Mouse (Mus musculus) erythroblast, embryonic 14.5 days (primary cell): ENCODE data around the gene Dnm2. TPM values are rescaled to one million over a fixed set of nuclear protein-coding genes. Genes with fewer than 3 reads are reported as not detected.

Experiments used
- H3K27me3 ChIP-seq: 2 replicates; pipeline ENCODE4 v1.6.1; 2012; ENCODE audit warnings: inconsistent platforms; ENCODE audit not compliant: control insufficient read depth
- H3K36me3 ChIP-seq: 2 replicates; pipeline ENCODE4 v1.6.1; 2012; ENCODE audit warnings: mild to moderate bottlenecking, inconsistent platforms; ENCODE audit not compliant: control insufficient read depth
- H3K4me1 ChIP-seq: 2 replicates; pipeline ENCODE4 v1.6.1; 2012; ENCODE audit warnings: inconsistent platforms; ENCODE audit not compliant: control insufficient read depth
- H3K4me3 ChIP-seq: replicated peaks from 2 replicates; pipeline ENCODE3; 2012; ENCODE audit warnings: moderate library complexity, mild to moderate bottlenecking, inconsistent platforms
- H3K9me3 ChIP-seq: 2 replicates; pipeline ENCODE4 v1.6.1; 2012; ENCODE audit warnings: low read length, inconsistent platforms, mixed read lengths; ENCODE audit not compliant: control insufficient read depth
- GATA1 ChIP-seq: IDR thresholded peaks from 2 replicates; pipeline ENCODE4 v1.6.1; 2012; ENCODE audit warnings: low read length, inconsistent platforms, mixed read lengths
- TAL1 ChIP-seq: IDR thresholded peaks from 3 replicates; pipeline ENCODE4 v1.6.1; 2012; ENCODE audit warnings: low read length, inconsistent platforms, mixed read lengths
- polyA plus RNA-seq: library from polyadenylated mRNA; stranded (reverse); fragments of >175 nt; gene quantifications from 2 replicates; pipeline ENCODE4 v1.2.3, GENCODE M21; 2012

Gene Dnm2
- polyA plus RNA-seq, result 112 and 129 TPM in 2 replicates

DNA sequence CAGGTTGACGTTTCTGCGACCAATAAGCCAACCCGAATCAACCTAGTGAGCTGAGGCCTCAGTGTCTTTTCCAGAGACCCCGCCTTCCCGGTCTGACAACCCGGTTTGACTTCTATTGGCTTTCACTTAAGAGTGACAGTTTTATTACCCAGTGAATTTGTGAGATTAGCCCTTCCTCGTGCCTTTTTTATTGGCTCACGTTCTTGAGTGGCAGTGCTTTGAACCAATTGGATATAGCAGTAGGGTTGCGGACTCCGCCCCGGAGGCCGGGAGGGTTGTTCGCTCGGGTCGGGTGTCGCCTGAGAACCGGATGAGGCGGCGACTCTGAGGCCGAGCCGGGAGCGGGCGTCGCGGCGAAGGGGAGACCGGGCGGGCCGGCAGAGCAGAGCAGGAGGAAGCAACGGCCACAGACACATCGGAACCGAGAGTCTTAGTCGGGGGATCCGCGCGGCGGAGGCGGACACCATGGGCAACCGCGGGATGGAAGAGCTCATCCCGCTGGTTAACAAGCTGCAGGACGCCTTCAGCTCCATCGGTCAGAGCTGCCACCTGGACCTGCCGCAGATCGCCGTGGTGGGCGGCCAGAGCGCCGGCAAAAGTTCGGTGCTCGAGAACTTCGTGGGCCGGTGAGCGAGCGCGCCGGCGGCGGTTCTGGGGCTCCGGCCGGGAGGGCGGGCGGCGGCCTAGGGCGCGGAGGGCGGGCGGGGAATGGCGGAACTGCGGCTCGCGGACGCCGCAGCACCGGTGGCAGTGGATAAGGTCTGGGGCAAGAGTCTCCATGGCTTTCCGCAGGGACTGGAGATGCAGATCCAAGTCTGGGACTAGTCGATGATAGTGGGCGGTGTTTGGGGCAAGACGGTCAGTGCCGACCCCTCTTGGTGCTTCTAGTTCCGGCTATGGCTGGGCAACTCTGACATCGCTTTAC is at the start of gene Dnm2:
Dnm2 (plus strand) TSS at position 278 of the 925 bp plus-strand sequence.
- Histone ChIP-seq H3K27me3 (no peaks in the 10 kb centered on the region), H3K9me3 (no peaks in the 10 kb centered on the region), H3K4me3 (peak within 1 kb of the TSS; percentile 78), H3K36me3 (peaks cover 58% of the 10 kb centered on the region), H3K4me1 (peaks cover 58% of the 10 kb centered on the region)
- no peak for TF ChIP-seq TAL1
- no peak for TF ChIP-seq GATA1

DNA sequence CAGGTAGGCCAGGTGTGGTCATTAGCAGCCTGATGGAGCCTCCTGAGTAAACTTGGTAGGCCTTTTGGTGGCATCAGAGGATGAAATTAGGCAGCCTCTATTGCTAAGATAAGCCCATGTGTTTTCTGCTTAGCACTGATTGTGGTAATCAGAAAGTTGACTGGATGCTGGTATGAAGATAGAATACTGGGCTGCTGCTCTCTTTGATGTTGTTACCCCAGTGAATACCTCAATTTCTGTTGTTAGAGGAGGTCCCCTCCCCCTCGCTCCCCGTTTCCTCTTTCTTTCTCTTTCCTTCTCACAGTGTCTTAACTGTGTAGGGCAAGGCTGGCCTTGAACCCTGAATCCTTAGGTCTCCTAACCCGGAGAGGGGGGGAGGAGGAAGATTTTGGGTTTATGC is 45.5 kb upstream of the Dnm2 start:
- Histone ChIP-seq H3K4me1 (peaks cover 55% of the 10 kb centered on the region), H3K4me3 (no peak overlapping the region), H3K27me3 (no peaks in the 10 kb centered on the region), H3K36me3 (peaks cover 53% of the 10 kb centered on the region), H3K9me3 (no peaks in the 10 kb centered on the region)
- TF ChIP-seq GATA1 (no peak), TAL1 (0 out of 3 replicates have a peak, but pooled peaks have one; percentile 21)

DNA sequence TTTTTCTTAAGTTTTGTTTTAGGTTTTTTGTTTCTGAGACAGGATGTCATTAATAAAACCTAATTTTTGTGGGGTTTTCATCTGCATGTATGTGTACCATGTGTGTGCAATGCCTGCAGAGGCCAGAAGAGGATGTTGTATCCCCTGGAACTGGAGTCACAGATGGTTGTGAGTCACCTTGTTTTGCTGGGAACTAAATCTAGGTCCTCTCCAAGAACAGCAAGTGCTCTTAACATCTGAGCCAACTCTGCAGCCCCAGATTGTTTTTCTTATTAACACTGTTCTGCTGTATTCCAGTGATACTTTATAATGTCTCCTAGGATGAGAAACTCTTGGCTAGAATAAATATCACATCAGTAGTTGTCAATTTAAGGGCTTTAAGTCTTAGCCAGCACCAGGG is 43.8 kb upstream of the Dnm2 start:
- no peaks in the 10 kb centered on the region for H3K9me3 ChIP-seq
- H3K27me3 ChIP-seq, result no peaks in the 10 kb centered on the region
- H3K4me3 ChIP-seq, result no peak overlapping the region
- peaks cover 56% of the 10 kb centered on the region for H3K36me3 ChIP-seq
- no peak for TF ChIP-seq GATA1
- no peak for TF ChIP-seq TAL1
- peaks cover 62% of the 10 kb centered on the region for H3K4me1 ChIP-seq

DNA sequence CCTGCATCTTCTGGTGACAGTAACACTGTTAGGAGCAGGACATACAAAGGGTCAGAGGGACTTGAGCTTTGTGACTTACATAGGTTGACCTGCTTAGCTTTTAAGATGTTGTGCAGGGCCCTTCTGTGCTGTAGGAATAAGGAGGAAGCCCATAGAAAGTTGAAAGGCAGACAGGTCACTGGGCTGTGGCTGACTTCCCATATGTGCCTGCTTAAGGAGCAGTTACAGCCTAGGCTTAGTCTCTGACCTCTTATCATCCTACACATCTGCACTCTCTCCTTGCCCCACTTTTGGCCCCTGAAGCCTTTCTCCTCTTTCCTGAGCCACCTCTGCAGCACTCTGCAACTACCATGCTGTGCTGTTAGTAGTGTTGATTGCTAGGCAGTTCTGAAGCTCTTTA is 40.7 kb upstream of the Dnm2 start:
- Histone ChIP-seq H3K4me3 (no peak overlapping the region), H3K9me3 (no peaks in the 10 kb centered on the region), H3K27me3 (no peaks in the 10 kb centered on the region), H3K36me3 (peaks cover 57% of the 10 kb centered on the region), H3K4me1 (peaks cover 46% of the 10 kb centered on the region)
- TF ChIP-seq TAL1 (no peak), GATA1 (peak; percentile 45; the same call in 1 of the 2 replicates)

DNA sequence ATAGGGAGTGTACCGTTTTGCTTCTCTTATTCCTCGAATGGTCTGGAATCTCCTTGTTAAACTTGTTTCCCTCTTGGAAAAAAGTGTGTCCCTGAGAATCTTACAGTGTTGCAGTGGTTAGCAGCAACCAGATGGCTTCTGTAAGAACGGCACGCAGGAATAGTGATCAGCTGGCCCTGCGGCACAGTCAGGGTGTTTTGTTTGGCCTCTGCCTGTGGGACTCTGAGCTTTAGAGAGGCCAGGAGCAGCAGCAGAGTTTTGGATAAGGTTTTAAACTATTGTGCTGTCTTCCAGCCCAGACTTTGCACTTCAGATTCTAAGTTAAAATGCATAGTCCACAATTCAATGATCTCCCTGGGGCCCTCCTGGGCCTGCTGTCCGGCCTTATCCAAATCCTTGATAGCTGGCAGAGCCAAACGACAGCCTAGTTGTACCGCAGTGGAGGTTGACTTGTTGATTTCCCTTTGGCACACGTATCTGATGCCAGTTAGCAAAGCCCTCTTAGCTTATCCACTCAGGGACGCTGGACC is 32.0 kb upstream of the Dnm2 start:
- no peak for TF ChIP-seq TAL1
- TF ChIP-seq GATA1, result no peak

DNA sequence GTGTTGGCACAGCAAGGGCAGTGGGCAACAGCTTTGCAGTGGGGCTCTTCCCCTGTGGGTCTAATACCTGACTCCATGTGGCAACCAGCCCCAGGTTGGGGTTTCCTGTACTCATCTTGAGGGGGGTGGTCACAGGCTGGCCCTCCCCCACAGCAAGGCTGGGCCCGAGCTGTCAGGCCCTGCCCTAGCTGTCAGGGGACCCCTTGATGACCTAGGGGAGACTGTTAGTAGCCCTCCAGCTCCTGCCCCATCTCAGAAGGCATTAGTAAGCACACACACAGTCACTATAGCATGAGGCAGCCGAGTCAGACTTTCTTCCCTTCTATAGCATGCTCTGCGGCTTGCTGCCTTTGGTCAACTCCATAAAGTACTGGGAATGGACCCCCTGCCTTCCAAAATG is 29.0 kb upstream of the Dnm2 start:
- TF ChIP-seq TAL1 (no peak), GATA1 (no peak)
- Histone ChIP-seq H3K27me3 (no peaks in the 10 kb centered on the region), H3K4me1 (no peaks in the 10 kb centered on the region), H3K4me3 (no peak overlapping the region), H3K9me3 (no peaks in the 10 kb centered on the region), H3K36me3 (peaks cover 95% of the 10 kb centered on the region)

More for the DNA sequence above, 32.0 kb upstream of the Dnm2 start:
- peaks cover 93% of the 10 kb centered on the region for H3K36me3 ChIP-seq
- H3K27me3 ChIP-seq, result no peaks in the 10 kb centered on the region
- no peaks in the 10 kb centered on the region for H3K9me3 ChIP-seq
- H3K4me1 ChIP-seq, result no peaks in the 10 kb centered on the region; the same call in 1 of the 2 replicates
- H3K4me3 ChIP-seq, result no peak overlapping the region

DNA sequence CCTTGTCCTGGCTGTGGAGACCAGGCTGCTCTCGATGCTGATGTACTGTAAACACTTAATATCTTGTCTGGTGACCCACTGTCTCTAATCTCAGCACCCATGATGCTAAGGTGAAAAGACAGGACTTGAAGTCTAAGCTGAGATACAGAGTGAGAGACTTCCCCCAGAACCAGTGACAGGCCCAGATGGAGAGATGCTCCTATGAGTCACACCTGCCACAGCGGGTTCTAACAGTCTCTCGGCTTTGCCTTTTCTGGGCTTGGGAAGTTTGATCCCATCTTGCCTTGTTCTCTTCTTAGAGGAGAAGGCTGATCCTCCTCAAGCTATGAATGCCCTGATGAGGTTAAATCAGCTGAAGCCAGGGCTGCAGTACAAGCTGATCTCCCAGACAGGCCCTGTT is 27.5 kb upstream of the Dnm2 start:
- peaks cover 94% of the 10 kb centered on the region for H3K36me3 ChIP-seq
- no peaks in the 10 kb centered on the region for H3K9me3 ChIP-seq
- no peak overlapping the region for H3K4me3 ChIP-seq
- H3K27me3 ChIP-seq, result no peaks in the 10 kb centered on the region
- TF ChIP-seq GATA1 (no peak), TAL1 (no peak)
- no peaks in the 10 kb centered on the region for H3K4me1 ChIP-seq

DNA sequence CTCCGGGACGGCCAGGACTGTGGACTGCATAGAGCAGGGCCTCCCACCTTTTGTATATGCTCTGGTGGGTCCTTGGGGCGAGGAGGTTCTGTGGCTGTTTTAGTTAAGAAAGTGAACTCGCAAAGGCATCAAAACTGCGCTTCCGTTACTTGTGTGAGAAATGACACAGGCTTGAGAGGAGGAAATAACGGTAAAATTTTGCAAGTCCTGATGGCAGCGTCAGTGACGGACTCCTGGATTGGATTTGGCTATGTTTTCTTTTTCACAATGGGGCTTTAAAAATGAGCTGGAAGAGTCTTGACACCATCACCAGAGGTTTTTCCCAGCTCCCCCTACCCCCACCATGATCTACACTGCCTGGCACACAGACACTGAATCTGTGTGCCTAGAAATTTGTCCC is 23.7 kb upstream of the Dnm2 start:
- Histone ChIP-seq H3K4me1 (peaks cover 3% of the 10 kb centered on the region), H3K4me3 (no peak overlapping the region), H3K9me3 (no peaks in the 10 kb centered on the region), H3K36me3 (peaks cover 93% of the 10 kb centered on the region), H3K27me3 (no peaks in the 10 kb centered on the region)
- no peak for TF ChIP-seq TAL1
- TF ChIP-seq GATA1, result no peak

DNA sequence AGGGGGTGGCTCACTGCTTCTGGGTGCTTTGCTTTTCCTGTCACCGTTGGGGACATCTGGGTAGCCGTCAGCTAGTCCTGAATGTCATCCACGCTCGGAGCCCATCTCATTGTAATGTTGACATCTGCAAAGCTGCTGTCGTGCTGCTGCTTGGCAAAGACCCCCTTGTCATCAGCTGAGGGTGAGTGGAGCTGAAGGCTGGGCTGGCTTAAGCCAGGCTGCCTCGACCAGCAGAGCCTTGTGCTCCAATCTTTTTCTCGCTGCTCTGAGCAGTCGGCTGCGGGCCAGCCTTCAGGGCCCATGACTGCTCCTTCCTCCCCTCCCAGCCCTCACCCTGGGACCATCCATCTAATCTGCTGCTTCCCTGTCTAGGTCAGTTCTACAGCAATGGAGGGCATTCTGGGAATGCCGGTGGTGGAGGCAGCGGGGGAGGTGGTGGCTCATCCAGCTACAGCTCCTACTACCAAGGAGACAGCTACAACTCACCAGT is 21.9 kb upstream of the Dnm2 start:
- peaks cover 3% of the 10 kb centered on the region for H3K4me1 ChIP-seq
- H3K9me3 ChIP-seq, result no peaks in the 10 kb centered on the region
- H3K4me3 ChIP-seq, result no peak overlapping the region
- no peaks in the 10 kb centered on the region for H3K27me3 ChIP-seq
- TF ChIP-seq TAL1 (no peak), GATA1 (no peak)
- H3K36me3 ChIP-seq, result peaks cover 88% of the 10 kb centered on the region
